Mouse (Mus musculus): ENCODE measurements around the gene Hbs1l.

The Hbs1l gene

GRCm38 (mm10) chr10:21295759-21296621 lies at the start of gene Hbs1l:
TSS of gene Hbs1l (plus strand) at chr10:21295979.
- peak; percentile 92 for DNase-seq

GRCm38 (mm10) chr10:21248556-21248955 lies 47.2 kb upstream of the Hbs1l start:
- DNase-seq = no peak

GRCm38 (mm10) chr10:21251881-21252534 lies 43.8 kb upstream of the Hbs1l start:
- no peak for DNase-seq

GRCm38 (mm10) chr10:21252800-21253199 lies 43.0 kb upstream of the Hbs1l start:
- no peak for DNase-seq

- no peak for DNase-seq
These were observed 41.3 kb upstream of the Hbs1l start for GRCm38 (mm10) chr10:21254266-21255140.

- no peak for DNase-seq
These were observed 38.5 kb upstream of the Hbs1l start for GRCm38 (mm10) chr10:21257244-21257643.

GRCm38 (mm10) chr10:21259649-21260048 lies 36.1 kb upstream of the Hbs1l start:
- no peak for DNase-seq

GRCm38 (mm10) chr10:21265188-21265587 lies 30.6 kb upstream of the Hbs1l start:
- no peak for DNase-seq

- no peak for DNase-seq
These were observed 28.3 kb upstream of the Hbs1l start for GRCm38 (mm10) chr10:21267452-21267851.

- DNase-seq = no peak
These were observed 26.9 kb upstream of the Hbs1l start for GRCm38 (mm10) chr10:21268786-21269410.

- no peak for DNase-seq
These were observed 25.9 kb upstream of the Hbs1l start for GRCm38 (mm10) chr10:21269920-21270319.

GRCm38 (mm10) chr10:21270905-21271304 lies 24.9 kb upstream of the Hbs1l start:
- no peak for DNase-seq

GRCm38 (mm10) chr10:21271310-21271709 lies 24.5 kb upstream of the Hbs1l start:
- no peak for DNase-seq

- DNase-seq = no peak
These were observed 24.0 kb upstream of the Hbs1l start for GRCm38 (mm10) chr10:21271785-21272184.

GRCm38 (mm10) chr10:21287243-21288127 lies 8.3 kb upstream of the Hbs1l start:
- DNase-seq = no peak

- no peak for DNase-seq
These were observed 4.6 kb upstream of the Hbs1l start for GRCm38 (mm10) chr10:21291228-21291627.

- DNase-seq = no peak
These were observed 1.6 kb upstream of the Hbs1l start for GRCm38 (mm10) chr10:21294217-21294616.

GRCm38 (mm10) chr10:21295397-21295758 lies 401 bp upstream of the Hbs1l start:
- no peak for DNase-seq

- no peak for DNase-seq
These were observed 3.2 kb downstream of the Hbs1l start for GRCm38 (mm10) chr10:21298972-21299371.

GRCm38 (mm10) chr10:21301822-21302221 lies 6.0 kb downstream of the Hbs1l start:
- DNase-seq = no peak
